Mouse (Mus musculus): ENCODE measurements at regions not wholly inside any gene's neighbourhood (a gene's known extent, or its start where the extent isn't known, plus 50 kb on each side); places are given as distances from the start of the nearest gene placed in this dataset.

DNA sequence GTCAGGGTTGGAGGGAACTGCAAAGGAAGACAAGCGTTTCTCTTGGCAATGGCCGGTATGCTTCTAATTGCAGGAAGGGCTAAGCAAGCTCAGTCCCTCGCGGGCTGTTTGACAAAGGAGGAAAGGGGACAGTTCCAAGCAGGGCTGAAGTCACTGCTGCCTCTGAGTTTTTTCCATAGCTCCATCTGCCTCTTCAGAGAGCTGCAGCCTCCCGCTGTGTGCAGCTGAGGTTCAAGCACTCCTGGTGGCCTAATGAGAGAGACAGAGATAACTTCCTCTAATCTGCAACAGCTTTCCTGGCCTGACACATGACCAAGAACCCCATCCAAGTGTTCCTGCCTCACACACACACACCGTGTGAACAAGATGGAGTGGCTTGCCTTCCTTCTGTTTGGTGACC is 511.9 kb upstream of the Slc35b3 start:
- TF ChIP-seq CTCF (IDR thresholded peaks at IDR 0.05; ENCODE audit: low read depth, low read length): no peak
- TF ChIP-seq POLR2A (IDR thresholded peaks at IDR 0.05; ENCODE audit: insufficient read depth, low read length): no peak
